Mouse (Mus musculus) lung, adult 2 months (tissue): ENCODE measurements around the gene Alx3.

Experiments
- CTCF ChIP-seq: fragments of 200-500 bp; IDR thresholded peaks from 2 replicates; pipeline ENCODE4 v1.5.1; 2011; ENCODE audit warnings: mild to moderate bottlenecking, low read length, control low read depth; ENCODE audit not compliant: insufficient read depth
- POLR2A ChIP-seq: fragments of 200-500 bp; IDR thresholded peaks from 2 replicates; pipeline ENCODE4 v1.6.1; 2011; ENCODE audit warnings: low read depth, mild to moderate bottlenecking, control low read depth, low read length, borderline replicate concordance; ENCODE audit errors: extremely low read depth

DNA sequence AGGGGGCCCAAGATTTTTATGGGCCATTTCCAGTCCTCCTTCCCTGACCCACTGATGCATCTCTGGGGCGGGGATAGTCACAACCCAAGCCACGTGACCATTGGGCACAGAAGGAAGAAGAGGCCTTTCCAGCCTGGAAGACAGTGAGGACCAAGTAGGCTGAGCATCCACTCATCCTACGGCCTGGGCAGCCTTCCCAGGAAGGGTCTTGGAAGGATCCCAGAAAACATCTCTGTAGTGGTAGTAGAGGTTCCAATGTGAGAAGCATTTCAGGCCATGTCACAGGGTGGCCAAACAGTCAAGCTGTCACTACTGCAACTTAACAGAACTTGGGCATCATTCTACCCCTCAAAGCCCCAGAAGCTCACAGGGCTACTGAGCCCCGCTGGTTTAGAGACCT lies 32.2 kb upstream of the Alx3 start:
- no peak for TF ChIP-seq CTCF
- no peak for TF ChIP-seq POLR2A
